ENCODE assay signal across 8 mouse cellular contexts in the genomic region with DNA sequence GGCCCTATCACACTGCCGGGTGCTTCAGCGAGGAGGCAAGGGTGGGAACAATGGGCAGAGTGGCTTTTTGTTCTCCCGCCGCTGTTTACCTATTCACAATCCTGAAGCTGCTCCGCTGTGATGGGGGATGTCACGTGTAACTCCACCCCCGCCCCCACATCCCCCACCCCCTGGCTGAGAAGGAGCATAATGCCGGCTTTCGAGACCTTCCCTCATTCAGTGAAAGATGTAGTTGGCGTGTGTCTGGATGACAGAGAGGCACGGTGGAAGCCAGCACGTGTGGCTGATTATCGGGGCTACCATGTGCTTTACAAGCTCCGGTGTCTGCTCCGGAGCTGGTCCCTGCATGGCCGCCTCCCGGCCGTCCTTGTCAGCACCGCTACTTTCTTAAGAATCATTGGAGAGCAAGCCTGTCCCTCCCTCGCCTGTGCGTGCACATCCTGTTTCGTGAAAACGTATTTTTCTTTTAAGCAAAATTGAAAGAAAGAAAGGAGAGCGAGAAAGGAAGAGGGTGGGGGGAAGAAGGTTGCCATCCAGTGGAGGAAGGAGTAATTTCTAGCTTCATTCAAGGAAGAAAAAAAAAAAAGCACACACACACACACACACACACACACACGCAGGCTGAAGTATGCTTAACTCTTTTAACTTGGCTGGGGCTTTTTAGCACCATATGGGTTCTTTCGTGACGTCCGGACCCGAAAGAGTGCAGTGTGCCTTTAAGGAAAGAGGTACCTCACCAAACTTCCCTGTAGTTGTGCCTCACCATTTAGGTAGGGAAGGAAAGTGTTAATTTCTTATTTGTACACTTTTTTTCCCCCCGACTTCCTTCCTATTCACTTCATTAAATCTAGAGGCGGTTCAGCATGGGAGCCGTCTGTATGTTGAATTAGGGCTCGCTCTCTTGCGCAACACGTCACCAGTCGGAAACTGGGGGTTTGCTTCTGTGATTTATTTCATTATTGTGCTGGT.
DNase-seq lines count a peak whose midpoint lies in the region; ATAC-seq and TF ChIP-seq lines count a peak whose summit lies in the region.

No protein-coding gene starts in this region.

- ATAC-seq in forebrain, postnatal 0 days, result peak; percentile 89
- peak; percentile 84 to 87 for ATAC-seq in hematopoietic stem cell, adult 5-6 weeks (replicated peaks in 1 of 2; ENCODE audit: insufficient read depth in 1 of 2, low FRiP score in 2 of 2, low TSS enrichment in 1 of 2, low read depth in 1 of 2, poor library complexity in 2 of 2, severe bottlenecking in 2 of 2)
- peak; percentile 86 for ATAC-seq in lung, embryonic 16.5 days (ENCODE audit: low read depth)

- WGBS in forebrain, postnatal 0 days, result under 1% methylated on average over 36 of the region's 36 CpGs
- under 1% methylated on average over 36 of the region's 36 CpGs for WGBS in lung, embryonic 16.5 days

- H3K4me1 ChIP-seq in MEL (ENCODE audit: control insufficient read depth in 1 of 2, insufficient read depth in 2 of 2, low read length in 2 of 2), result peaks cover 0 to 2% of the 10 kb centered on the region in 2 experiments; a peak in 1 of 4 replicates
- peaks cover 14% of the 10 kb centered on the region; the same call in 1 of the 2 replicates for H3K4me1 ChIP-seq in forebrain, postnatal 0 days (ENCODE audit: insufficient read depth)
- H3K4me1 ChIP-seq in lung, embryonic 16.5 days (replicated peaks; ENCODE audit: control insufficient read depth, insufficient read depth, low read length), result peaks cover 23% of the 10 kb centered on the region

- no peaks in the 10 kb centered on the region for H3K36me3 ChIP-seq in MEL (ENCODE audit: control insufficient read depth in 1 of 2, insufficient read depth in 2 of 2, low read length in 2 of 2)
- peaks cover 2% of the 10 kb centered on the region; the same call in 1 of the 2 replicates for H3K36me3 ChIP-seq in forebrain, postnatal 0 days (ENCODE audit: insufficient read depth)
- peaks cover 4% of the 10 kb centered on the region; the same call in 1 of the 2 replicates for H3K36me3 ChIP-seq in lung, embryonic 16.5 days (ENCODE audit: control insufficient read depth, insufficient read depth, low read length)

- H3K9ac ChIP-seq in MEL (ENCODE audit: control insufficient read depth, low read depth, low read length, poor library complexity, severe bottlenecking), result peak overlapping the region; percentile 84
- H3K9ac ChIP-seq in forebrain, postnatal 0 days, result peak overlapping the region; percentile 81
- H3K9ac ChIP-seq in lung, embryonic 16.5 days (ENCODE audit: low read length), result peak overlapping the region; percentile 76

- H3K79me2 ChIP-seq in MEL (ENCODE audit: control insufficient read depth, insufficient read depth, low read length, poor library complexity), result peaks cover 2% of the 10 kb centered on the region; the same call in 1 of the 2 replicates

- no peaks in the 10 kb centered on the region for H3K27me3 ChIP-seq in MEL (ENCODE audit: control insufficient read depth in 1 of 2, insufficient read depth in 2 of 2, low read length in 2 of 2)
- no peaks in the 10 kb centered on the region for H3K27me3 ChIP-seq in forebrain, postnatal 0 days (ENCODE audit: insufficient read depth, low read length)
- no peaks in the 10 kb centered on the region for H3K27me3 ChIP-seq in lung, embryonic 16.5 days (ENCODE audit: control insufficient read depth, insufficient read depth, low read depth, low read length)

- TF ChIP-seq RAD21 in MEL (IDR thresholded peaks at IDR 0.05; ENCODE audit: low read depth, low read length), result peak; percentile 24

- TF ChIP-seq EP300 in MEL (IDR thresholded peaks at IDR 0.05; ENCODE audit: low read depth in 1 of 2, low read length in 2 of 2), result peak in 1 of 2 experiments; percentile 26; a peak in 1 of 4 replicates

- peak; percentile 50 to 67; a peak in 2 of 4 replicates for TF ChIP-seq POLR2A in MEL (IDR thresholded peaks at IDR 0.05; ENCODE audit: control insufficient read depth in 1 of 2, insufficient read depth in 1 of 2, low read depth in 1 of 2, low read length in 2 of 2, poor library complexity in 1 of 2)

- peak overlapping the region; percentile 85 for H3K4me2 ChIP-seq in forebrain, postnatal 0 days (ENCODE audit: low read depth)
- peak overlapping the region; percentile 86 for H3K4me2 ChIP-seq in lung, embryonic 16.5 days (ENCODE audit: low read depth, low read length)

- peak in 2 of 3 experiments; percentile 20 to 50; a peak in 3 of 6 replicates for TF ChIP-seq CTCF in MEL (IDR thresholded peaks at IDR 0.05 in 2 of 3, conservative IDR thresholded peaks at IDR 0.05 in 1 of 3; ENCODE audit: control insufficient read depth in 1 of 3, insufficient read depth in 1 of 3, low read depth in 2 of 3, low read length in 3 of 3, poor library complexity in 1 of 3, severe bottlenecking in 1 of 3)
- peak; percentile 66 for TF ChIP-seq CTCF in forebrain, postnatal 0 days (IDR thresholded peaks at IDR 0.05; ENCODE audit: low read depth)

- peak; percentile 93 for DNase-seq in MEL (ENCODE audit: low read depth, low spot score)
- DNase-seq in cerebellum, adult 11 months, result peak; percentile 55
- peak; percentile 93 for DNase-seq in forebrain, postnatal 0 days
- DNase-seq in layer of hippocampus, adult 9-11 months, result peak; percentile 69
- peak; percentile 44 for DNase-seq in ovary, postnatal 10 days (ENCODE audit: low spot score)
- DNase-seq in thymus, postnatal 36 days, result peak; percentile 66 to 73

- peak overlapping the region; percentile 91 for H3K27ac ChIP-seq in MEL (ENCODE audit: control insufficient read depth, low read depth, low read length)
- H3K27ac ChIP-seq in forebrain, postnatal 0 days (ENCODE audit: low read depth, low read length), result peak overlapping the region; percentile 99
- peak overlapping the region; percentile 100 for H3K27ac ChIP-seq in lung, embryonic 16.5 days (ENCODE audit: low read length)

- no peaks in the 10 kb centered on the region for H3K9me3 ChIP-seq in MEL (replicated peaks; ENCODE audit: insufficient read depth, low read length)
- no peaks in the 10 kb centered on the region for H3K9me3 ChIP-seq in forebrain, postnatal 0 days (ENCODE audit: low read length)
- no peaks in the 10 kb centered on the region for H3K9me3 ChIP-seq in lung, embryonic 16.5 days (ENCODE audit: control insufficient read depth, low read length)

- H3K4me3 ChIP-seq in MEL (ENCODE audit: control insufficient read depth in 1 of 2, insufficient read depth in 1 of 2, low read depth in 2 of 2, low read length in 2 of 2), result peak overlapping the region; percentile 68 to 73
- H3K4me3 ChIP-seq in forebrain, postnatal 0 days (ENCODE audit: low read depth, low read length), result peak overlapping the region; percentile 49
- H3K4me3 ChIP-seq in lung, embryonic 16.5 days (ENCODE audit: low read length), result peak overlapping the region; percentile 63

TF ChIP-seq in MEL, 35 proteins besides CTCF, POLR2A, EP300 and RAD21:
- TF ChIP-seq SIN3A (IDR thresholded peaks at IDR 0.05; ENCODE audit: low read length) (peak; percentile 94), ZNF384 (IDR thresholded peaks at IDR 0.05; ENCODE audit: low read depth, low read length) (peak; percentile 97), ELF1 (IDR thresholded peaks at IDR 0.05; ENCODE audit: low read depth, low read length) (no peak), POLR2AphosphoS2 (IDR thresholded peaks at IDR 0.05; ENCODE audit: low read length) (0 out of 2 replicates have a peak, but pooled peaks have one; percentile 44), MYB (IDR thresholded peaks at IDR 0.05; ENCODE audit: low read depth, low read length) (no peak), UBTF (IDR thresholded peaks at IDR 0.05; ENCODE audit: borderline replicate concordance, insufficient read depth, low read depth, low read length) (no peak), TCF12 (IDR thresholded peaks at IDR 0.05; ENCODE audit: low read depth, low read length) (no peak), E2F4 (IDR thresholded peaks at IDR 0.05; ENCODE audit: borderline replicate concordance, low read depth, low read length) (no peak), MYC (IDR thresholded peaks at IDR 0.05; ENCODE audit: low read depth, low read length) (peak; percentile 93), MAZ (IDR thresholded peaks at IDR 0.05; ENCODE audit: low read depth, low read length) (peak; percentile 16), BHLHE40 (IDR thresholded peaks at IDR 0.05; ENCODE audit: borderline replicate concordance, low read depth, low read length) (peak; percentile 74), MEF2A (IDR thresholded peaks at IDR 0.05; ENCODE audit: extremely low read depth, insufficient replicate concordance, low read depth, low read length, poor library complexity, severe bottlenecking) (no peak), ZMIZ1 (IDR thresholded peaks at IDR 0.05; ENCODE audit: low read depth, low read length) (no peak), NRF1 (IDR thresholded peaks at IDR 0.05; ENCODE audit: insufficient read depth, low read depth, low read length, poor library complexity, severe bottlenecking) (no peak), CHD1 (IDR thresholded peaks at IDR 0.05; ENCODE audit: low read depth, low read length) (peak; percentile 12; the same call in 1 of the 2 replicates), CHD2 (IDR thresholded peaks at IDR 0.05; ENCODE audit: low read length) (no peak), USF2 (IDR thresholded peaks at IDR 0.05; ENCODE audit: borderline replicate concordance in 1 of 2, insufficient read depth in 1 of 2, low read depth in 1 of 2, low read length in 2 of 2) (no peak), GATA1 (IDR thresholded peaks at IDR 0.05; ENCODE audit: low read depth, low read length) (no peak), TBP (IDR thresholded peaks at IDR 0.05; ENCODE audit: low read depth, low read length) (peak; percentile 76; the same call in 1 of the 2 replicates), USF1 (IDR thresholded peaks at IDR 0.05; ENCODE audit: low read depth, low read length) (peak; percentile 51; the same call in 1 of the 2 replicates), MAX (IDR thresholded peaks at IDR 0.05; ENCODE audit: low read length) (peak; percentile 91), MXI1 (IDR thresholded peaks at IDR 0.05; ENCODE audit: low read depth, low read length) (peak; percentile 98), GABPA (IDR thresholded peaks at IDR 0.05; ENCODE audit: low read depth, low read length) (no peak), HCFC1 (IDR thresholded peaks at IDR 0.05; ENCODE audit: low read depth, low read length) (peak; percentile 69), RCOR1 (IDR thresholded peaks at IDR 0.05; ENCODE audit: low read depth, low read length) (no peak), JUND (IDR thresholded peaks at IDR 0.05; ENCODE audit: low read depth, low read length) (no peak), ZKSCAN1 (IDR thresholded peaks at IDR 0.05; ENCODE audit: low read depth, low read length) (no peak), ETS1 (IDR thresholded peaks at IDR 0.05; ENCODE audit: low read depth, low read length) (0 out of 2 replicates have a peak, but pooled peaks have one; percentile 33), NELFE (IDR thresholded peaks at IDR 0.05; ENCODE audit: low read depth, low read length) (peak; percentile 39; the same call in 1 of the 2 replicates), KAT2A (conservative IDR thresholded peaks at IDR 0.05; ENCODE audit: low read depth, low read length) (no peak)

Comparison
In these comparisons a context has a peak if more than half of its experiments do, and no peak if none do; other contexts are left out.
1. Peak in every context shown above with its lines: DNase-seq, ATAC-seq, H3K4me3 ChIP-seq and H3K27ac ChIP-seq.